Mouse (Mus musculus): Measurements from ENCODE around the gene Ptbp3. TPM values are rescaled to one million over a fixed set of nuclear protein-coding genes. Genes with fewer than 3 reads are reported as not detected.

Ptbp3 gene
- total RNA-seq (2023): 100 to 1,000 TPM; 236 to 237 TPM

GRCm38 (mm10) chr4:59549175-59549976 is at the start of gene Ptbp3:
TSS of gene Ptbp3 (minus strand) at chr4:59549364.

GRCm38 (mm10) chr4:59581314-59582185 is 32.4 kb upstream of the Ptbp3 start, which contains the start of gene Hsdl2:
TSS of gene Hsdl2 (plus strand) at chr4:59581563.

GRCm38 (mm10) chr4:59437990-59438854 is 110.9 kb downstream of the Ptbp3 start, which contains the start of gene Susd1:
TSS of gene Susd1 (minus strand) at chr4:59438633.

Other genes starting within 250 kb of the Ptbp3 start
- gene Susd1, start 110.7 kb downstream of the Ptbp3 start, total RNA-seq (2023): 10 to 100 TPM in 1 of 2 experiments, 1 to 10 TPM in 1; 6.5 to 10.3 TPM
- 10 to 100 TPM; 26.7 to 32.0 TPM for gene Hsdl2, start 32.2 kb upstream of the Ptbp3 start, total RNA-seq (2023)
- gene E130308A19Rik, start 76.8 kb upstream of the Ptbp3 start, total RNA-seq (2023): 10 to 100 TPM in 1 of 2 experiments, 1 to 10 TPM in 1; 5.8 to 10.4 TPM